Mouse (Mus musculus): ENCODE measurements around the gene Vmn1r188.
"Not testable (repeated sequence)": the region's sequence is repeated elsewhere in the genome, so short reads cannot be mapped to it uniquely, and the experiment has no call there.

Gene Vmn1r188

DNA sequence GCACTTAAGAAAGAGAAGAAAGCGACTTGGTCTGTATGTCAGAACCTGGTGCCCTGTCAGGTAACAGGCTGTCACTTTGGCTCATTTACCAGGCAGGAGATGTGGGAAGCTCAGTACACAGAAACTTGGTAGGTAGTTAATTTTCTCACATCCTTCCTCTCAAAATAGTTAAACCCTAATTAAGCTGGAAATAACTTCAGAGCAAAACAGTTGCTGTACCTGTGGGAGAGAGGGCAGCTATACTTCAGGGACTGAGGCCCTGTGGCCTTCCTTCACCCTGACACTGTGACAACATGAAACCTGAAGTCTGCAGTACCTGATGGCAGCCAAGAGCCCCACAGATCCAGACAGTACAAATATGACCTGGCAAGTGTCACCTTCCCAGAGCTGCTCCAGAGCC, at the start of gene Vmn1r188:
Gene Vmn1r188 (plus strand): TSS at position 301 of the 400 bp plus-strand sequence.
- not testable (repeated sequence) for DNase-seq (ENCODE audit: low read depth)

DNA sequence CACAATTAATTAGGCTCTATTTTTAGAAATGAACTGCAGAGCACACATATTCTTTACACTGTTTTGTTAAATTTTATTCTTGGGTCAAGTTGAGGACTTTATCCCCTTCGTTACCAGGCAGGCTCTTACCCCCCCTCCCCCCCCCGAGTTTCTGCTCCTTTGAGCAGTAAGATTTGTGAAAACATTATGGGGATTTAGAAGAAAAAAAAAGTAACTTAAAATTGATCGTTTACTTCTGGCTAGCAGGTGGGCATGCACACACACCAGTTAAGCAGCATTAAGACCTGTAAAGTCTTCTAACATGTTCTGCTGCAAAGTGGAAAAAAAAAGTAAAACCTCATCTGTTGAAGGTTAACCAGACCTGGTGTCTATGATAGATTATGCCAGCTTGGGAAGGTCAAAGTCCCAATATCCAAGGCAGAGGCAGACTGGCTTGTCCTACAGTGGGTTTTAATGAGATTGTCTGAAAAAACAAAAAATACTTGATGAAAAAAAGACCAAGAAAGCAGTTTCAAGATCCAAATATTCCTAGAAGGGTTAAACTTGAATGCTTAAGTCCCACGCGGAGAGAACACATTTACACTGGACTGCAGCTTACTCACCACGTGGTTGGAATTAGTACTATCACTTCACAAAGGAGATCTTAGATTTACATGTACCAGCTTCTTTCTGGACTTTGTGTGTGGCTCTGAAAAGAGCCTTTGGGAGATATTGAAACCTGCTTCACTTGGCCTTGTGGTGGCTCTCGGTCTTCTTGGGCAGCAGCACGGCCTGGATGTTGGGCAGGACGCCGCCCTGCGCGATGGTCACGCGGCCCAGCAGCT, 49.6 kb upstream of the Vmn1r188 start:
- peak; percentile 89 for DNase-seq (ENCODE audit: low read depth)

DNA sequence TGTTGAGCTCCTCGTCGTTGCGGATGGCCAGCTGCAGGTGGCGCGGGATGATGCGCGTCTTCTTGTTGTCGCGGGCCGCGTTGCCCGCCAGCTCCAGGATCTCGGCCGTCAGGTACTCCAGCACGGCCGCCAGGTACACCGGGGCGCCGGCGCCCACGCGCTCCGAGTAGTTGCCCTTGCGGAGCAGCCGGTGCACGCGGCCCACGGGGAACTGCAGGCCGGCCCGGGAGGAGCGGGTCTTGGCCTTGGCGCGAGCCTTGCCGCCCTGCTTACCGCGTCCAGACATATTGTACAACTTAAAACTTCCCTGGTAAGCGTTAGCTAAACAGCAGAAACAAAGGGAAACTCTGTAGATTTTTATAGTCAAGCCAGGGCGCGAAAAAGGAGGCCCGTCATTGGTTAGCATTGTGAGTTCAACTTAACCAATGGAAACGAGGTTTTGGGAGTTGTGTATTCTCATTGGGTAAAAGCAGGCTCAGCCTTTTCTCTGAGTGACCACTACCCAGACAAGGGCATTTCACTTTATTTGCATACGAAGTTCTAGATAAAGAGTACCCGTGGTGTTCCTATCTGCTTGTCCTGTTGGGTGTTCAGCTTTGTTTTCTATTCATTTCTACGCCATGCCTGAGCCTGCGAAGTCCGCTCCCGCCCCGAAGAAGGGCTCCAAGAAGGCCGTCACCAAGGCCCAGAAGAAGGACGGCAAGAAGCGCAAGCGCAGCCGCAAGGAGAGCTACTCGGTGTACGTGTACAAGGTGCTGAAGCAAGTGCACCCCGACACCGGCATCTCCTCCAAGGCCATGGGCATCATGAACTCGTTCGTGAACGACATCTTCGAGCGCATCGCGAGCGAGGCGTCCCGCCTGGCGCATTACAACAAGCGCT, 48.7 kb upstream of the Vmn1r188 start, which contains the start of the genes Hist1h2ah and Hist1h2bk:
Gene Hist1h2ah (minus strand): TSS at position 302 of the 882 bp plus-strand sequence.
Gene Hist1h2bk (plus strand): TSS at position 604 of the 882 bp plus-strand sequence.
- DNase-seq (ENCODE audit: low read depth): peak; percentile 100

DNA sequence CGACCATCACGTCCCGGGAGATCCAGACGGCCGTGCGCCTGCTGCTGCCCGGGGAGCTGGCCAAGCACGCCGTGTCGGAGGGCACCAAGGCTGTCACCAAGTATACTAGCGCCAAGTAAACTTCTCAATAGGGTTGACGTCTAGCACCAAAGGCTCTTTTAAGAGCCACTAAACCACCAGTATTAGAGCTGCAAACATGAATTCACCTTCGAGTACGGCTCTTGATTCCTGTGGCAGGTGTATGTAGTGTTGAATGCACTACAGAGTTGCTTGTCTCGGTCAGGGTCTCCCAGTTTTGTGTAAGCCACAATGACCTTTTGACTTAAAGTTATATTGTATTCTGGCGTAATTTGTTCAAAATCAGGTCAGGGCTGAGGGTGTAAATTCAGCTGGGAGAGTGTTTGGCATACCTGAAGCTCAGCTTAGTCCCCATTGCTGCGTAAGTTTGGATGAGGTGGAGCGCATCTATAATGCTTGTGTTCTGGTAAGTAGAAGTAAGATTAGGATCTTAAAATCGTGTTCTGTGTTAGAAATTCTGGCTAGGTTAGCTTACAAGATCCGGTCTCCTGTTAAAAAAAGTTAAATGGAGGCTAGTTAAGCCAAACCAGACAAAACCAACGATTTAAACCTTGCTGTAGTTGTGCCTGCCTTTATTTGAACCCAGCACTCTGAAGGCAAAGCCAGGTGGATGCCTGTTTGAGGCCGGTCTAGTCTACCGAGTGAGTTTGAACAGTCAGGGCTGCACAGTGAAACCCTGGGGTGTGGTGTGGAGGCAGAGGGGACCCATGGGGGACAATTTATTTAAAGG, 47.9 kb upstream of the Vmn1r188 start:
- DNase-seq (ENCODE audit: low read depth): peak; percentile 90

DNA sequence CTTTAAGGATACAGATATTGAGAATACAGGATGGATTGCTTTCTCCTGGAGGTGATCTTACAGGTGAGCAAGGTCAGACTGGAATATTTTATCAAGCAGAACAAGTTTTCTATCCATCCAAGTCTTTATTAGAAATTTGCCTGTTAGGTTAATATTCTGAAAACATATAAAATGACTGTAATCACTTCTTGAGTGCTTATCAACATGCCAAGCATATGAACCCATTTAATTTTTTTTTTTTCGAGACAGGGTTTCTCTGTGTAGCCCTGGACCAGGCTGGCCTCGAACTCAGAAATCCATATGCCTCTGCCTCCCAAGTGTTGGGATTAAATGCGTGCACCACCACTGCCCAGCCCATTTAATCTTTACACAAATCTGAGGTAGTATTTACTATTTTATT, 47.3 kb upstream of the Vmn1r188 start:
- no peak for DNase-seq (ENCODE audit: low read depth)

DNA sequence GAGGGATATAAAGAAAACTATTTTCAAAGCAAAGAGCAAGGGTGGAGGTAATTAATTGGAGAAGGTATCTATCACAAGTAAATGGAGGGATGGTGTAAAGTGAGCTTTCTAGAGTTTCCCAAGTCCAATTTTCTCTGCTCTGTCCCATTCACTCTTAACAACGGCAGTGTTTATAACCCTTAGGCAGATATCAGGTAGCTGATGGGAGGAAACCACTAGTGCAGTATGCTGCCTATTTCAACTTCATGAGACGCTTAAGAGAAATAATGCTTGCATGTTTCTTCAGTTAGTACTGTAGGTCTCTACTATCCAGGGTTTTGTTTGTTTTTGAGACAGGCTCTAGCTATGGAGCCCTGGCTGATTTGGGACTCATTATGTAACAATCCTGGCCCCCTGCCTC, 46.8 kb upstream of the Vmn1r188 start:
- DNase-seq (ENCODE audit: low read depth): peak; percentile 47

DNA sequence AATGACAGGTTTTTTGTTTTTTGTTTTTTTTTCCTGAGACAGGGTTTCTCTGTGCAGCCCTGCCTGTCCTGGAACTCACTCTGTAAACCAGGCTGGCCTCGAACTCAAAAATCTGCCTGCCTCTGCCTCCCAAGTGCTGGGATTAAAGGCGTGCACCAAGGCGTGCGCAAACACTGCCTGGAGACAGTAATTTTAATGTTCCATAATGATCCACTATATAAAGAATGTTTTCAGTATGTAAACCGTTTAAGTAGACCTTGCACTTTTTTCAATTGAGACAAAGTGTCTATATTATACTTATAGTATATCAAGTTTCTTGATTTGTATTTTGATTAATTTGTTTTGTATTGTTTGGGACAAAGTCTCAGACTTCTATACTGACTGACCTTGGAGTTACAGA, 44.9 kb upstream of the Vmn1r188 start:
- no peak for DNase-seq (ENCODE audit: low read depth)

DNA sequence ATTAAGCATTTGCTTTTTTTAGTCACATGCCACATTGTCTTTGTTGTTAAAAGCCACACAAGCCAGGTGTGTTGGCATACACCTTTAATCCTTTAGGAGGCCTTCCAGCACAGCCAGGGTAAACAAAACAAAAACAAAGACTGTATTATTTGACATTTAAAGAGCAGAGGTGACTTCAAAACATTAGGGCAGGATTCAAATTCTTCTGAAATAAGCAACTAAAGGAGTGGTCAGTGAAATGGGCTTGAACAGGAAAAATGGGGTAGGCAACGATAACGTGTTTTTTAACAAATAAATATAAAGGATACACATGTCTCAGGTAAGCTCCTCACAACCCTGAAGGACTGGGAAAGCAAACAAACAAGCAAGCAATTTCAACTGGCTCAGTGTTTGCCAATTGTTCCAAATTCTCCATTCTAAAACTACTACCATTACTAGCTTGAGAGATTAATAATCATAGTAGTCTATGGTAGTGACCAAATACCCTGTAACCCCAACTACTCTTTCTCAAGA, 44.2 kb upstream of the Vmn1r188 start:
- no peak for DNase-seq (ENCODE audit: low read depth)

DNA sequence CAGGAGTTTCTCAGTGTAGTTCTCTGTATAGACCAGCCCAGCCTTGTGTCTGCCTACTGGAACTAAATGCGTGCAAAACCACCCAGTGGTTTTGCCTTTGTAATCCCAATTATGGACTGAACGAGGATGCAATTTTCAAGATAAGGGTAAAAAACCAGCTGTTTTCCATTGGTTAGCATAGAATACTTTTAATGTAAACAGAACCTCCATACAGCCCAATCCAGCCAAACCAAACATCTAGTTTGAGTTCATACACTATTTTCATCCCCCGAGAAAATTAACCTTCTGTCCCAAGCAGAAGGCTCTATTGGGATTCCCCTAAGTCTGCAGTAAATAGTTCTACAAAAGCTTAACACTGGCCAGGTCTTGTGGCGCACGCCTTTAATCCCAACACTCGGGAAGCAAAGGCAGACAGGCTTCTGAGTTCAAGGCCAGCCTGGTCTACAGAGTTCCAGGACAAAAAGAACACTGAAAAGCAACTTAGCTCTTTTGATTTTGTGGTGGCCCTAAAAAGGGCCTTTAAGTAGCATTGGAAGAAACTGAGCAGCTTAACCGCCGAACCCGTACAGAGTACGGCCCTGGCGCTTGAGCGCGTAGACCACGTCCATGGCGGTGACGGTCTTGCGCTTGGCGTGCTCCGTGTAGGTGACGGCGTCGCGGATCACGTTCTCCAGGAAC, 43.6 kb upstream of the Vmn1r188 start:
- DNase-seq (ENCODE audit: low read depth): peak; percentile 92

DNA sequence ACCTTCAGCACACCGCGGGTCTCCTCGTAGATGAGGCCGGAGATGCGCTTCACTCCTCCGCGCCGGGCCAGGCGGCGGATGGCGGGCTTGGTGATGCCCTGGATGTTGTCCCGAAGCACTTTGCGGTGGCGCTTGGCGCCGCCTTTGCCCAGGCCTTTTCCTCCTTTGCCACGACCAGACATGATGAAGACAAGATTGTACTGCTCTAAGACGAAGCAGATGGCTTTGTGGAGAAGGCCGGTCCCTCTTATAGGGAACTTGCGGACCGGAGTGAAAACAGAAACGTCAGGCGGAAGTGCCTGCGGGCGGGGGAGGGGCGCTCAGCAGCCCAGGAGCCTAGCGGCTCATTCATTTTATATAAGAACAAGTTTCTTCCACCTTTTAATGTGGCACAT, 43.1 kb upstream of the Vmn1r188 start, which contains the start of gene Hist1h4i:
Gene Hist1h4i (minus strand): TSS at position 221 of the 395 bp plus-strand sequence.
- DNase-seq (ENCODE audit: low read depth): peak; percentile 99

DNA sequence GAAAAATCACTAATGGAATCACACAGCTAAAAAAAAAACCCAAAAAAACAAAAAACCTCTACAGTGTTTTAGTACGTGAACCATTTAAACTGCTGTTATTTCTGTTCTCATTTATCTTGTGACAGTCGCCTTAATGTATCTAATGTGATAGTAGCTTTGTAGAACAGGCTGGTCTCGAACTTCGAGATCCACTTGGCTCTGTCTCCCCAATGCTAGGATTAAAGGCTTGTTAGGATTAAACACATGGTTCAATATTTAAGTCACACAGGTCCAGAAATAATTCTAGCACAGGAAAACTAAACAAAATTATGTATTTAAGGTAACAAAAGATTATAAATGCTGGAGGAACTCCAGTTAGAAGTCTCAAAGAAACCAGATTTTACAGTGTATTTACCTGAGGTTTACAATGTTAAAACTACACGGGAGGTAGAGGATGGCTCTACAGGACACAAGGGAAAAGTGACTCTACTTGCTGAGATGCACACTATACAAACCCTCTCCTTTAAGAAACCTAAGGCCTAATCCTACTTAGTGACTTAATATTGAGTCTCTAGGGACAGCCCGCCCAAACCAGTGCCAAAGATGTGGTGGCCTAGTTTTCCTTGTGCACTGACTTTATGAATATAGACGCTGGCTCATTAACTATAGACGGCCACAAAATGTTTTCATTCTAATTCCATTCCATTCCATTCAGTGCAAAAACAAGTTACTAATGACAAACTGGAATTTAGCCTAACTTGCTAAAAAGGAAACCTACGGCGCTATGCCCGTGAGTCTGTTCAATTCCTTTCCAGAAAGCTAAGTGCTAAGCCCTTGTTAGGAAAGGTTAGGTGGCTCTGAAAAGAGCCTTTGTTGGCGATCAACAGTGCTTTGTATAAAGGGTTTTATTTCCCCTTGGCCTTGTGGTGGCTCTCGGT, 42.3 kb upstream of the Vmn1r188 start:
- peak; percentile 87 for DNase-seq (ENCODE audit: low read depth)

DNA sequence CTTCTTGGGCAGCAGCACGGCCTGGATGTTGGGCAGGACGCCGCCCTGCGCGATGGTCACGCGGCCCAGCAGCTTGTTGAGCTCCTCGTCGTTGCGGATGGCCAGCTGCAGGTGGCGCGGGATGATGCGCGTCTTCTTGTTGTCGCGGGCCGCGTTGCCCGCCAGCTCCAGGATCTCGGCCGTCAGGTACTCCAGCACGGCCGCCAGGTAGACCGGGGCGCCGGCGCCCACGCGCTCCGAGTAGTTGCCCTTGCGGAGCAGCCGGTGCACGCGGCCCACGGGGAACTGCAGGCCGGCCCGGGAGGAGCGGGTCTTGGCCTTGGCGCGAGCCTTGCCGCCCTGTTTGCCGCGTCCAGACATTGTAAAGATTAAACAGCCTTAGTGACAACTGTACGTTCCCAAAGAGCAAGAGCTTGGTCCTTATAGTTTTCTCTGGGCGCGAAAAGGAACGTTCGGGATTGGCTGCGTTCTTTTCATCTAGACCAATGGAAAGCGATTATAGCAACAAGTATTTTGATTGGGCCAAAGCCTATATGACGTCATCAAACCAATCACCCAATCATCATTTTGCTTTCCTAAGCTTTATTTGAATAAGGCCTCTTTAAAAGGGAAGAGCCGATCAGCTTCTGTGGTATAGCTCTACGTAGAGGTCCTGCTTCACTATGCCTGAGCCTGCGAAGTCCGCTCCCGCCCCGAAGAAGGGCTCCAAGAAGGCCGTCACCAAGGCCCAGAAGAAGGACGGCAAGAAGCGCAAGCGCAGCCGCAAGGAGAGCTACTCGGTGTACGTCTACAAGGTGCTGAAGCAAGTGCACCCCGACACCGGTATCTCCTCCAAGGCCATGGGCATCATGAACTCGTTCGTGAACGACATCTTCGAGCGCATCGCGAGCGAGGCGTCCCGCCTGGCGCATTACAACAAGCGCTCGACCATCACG, 41.4 kb upstream of the Vmn1r188 start, which contains the start of the genes Hist1h2ag and Hist1h2bj:
Gene Hist1h2ag (minus strand): TSS at position 377 of the 935 bp plus-strand sequence.
Gene Hist1h2bj (plus strand): TSS at position 647 of the 935 bp plus-strand sequence.
- DNase-seq (ENCODE audit: low read depth): peak; percentile 100

DNA sequence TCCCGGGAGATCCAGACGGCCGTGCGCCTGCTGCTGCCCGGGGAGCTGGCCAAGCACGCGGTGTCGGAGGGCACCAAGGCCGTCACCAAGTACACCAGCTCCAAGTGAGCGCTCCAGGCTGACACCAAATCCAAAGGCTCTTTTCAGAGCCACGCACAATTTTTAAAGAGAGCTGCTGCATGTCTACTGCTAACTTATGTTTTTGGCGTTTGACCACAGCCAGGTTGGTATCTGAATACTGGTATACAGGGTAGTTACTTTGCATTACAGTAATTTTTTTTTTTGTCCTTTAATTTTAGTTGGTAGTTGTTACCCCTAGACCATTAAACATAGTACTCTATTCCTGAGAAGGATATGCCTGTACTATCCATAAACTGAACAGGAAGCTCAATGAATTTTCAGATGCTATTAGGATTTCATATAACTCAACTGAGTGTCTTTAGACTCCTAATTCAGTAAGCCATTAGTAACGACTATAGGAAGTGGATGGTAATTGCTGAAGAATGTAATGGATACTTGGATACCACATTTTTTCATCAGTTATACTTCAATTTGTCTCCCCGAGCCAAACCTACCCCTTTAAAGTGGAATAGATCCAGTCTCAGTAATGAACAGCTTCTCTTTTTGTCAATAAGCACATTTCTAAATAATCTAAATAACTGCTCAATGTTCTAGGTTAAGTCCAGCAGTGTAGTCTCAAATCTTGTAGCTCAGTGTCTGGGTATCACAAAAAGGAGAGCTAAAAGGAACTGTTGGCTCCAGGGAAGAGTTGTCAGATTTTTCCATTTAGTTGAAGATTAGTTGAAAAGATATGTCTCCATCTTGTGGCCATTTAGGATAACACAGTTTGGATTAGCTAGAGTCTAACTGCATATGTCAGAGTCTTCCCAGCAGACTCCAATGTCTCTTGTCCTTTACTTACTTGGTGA, 40.5 kb upstream of the Vmn1r188 start:
- DNase-seq (ENCODE audit: low read depth): peak; percentile 92

DNA sequence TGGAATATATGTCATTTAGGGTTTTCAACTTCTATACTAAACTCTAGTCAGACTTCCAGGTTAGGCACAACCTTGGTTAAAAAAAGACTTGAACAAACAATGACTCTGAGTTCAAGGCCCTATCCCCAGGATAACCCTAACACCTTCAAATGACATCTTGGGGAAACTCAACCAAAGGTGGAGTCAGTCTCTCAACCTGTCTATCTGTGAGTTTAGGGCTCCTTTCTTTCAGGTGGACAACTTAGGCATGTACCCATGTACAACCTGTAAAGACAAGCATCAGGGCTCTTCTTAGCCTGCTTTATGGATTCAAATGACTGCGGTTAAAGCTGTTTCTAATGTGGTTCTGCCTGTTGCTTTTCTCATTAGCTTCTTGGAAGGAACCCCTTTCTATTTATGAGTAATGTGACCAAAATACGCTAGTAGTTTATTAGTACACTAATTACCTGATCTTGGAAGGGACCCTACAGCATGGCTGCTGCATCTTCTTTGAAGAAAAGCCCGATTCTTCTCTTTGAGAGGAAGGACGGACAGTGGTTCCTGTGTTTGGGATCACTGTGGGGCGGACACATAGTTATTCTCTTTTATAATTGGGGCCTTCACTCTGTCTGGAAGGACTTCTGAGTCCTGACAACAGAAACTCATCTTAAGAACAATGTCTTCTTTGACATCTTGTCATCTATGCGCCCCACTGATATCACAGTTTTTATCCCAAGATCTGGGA, 39.6 kb upstream of the Vmn1r188 start:
- DNase-seq (ENCODE audit: low read depth): no peak

DNA sequence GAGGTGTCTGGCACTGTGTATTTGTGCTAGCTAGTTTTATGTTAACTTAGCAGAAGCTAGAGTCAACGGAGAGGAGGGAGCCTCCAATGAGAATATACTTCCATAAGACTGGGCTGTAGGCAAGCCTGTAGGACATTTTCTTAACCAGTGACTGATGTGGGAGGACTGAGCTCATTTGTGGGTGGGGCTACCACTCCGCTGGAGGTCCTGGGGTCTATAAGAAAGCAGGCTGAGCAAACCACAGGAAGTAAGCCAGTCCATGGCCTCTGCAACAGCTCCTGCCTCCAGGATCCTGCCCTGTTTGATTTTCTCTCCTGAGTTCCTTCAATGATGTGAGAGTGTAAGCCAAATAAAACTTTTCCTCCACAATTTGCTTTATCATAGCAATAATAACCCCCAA, 38.9 kb upstream of the Vmn1r188 start:
- DNase-seq (ENCODE audit: low read depth): peak; percentile 67

DNA sequence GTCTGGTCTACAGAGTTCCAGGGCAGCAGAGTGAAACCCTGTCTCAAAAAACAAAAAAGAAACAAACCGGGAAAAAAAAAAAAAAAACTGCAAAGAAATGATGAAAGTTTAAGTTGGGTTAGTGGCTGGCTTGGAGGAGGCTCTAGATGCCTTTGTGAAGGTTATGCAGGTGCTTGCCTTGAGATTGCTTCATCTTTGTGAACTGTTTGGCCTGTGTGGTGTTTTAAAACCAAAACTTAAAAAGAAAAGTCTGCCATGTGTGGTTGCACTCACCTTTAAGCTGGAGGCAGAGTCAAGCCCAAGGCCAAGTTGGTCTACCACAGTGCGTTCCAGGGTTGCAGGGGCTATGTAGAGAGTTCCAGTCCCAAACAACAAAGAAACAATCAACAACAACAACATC, 35.2 kb upstream of the Vmn1r188 start:
- DNase-seq (ENCODE audit: low read depth): no peak

Measured in 416B (cell line).